Mouse (Mus musculus) heart, embryonic 14.5 days (tissue): ENCODE data around the gene Lrrc55. TPM values are rescaled to one million over a fixed set of nuclear protein-coding genes. Genes with fewer than 3 reads are reported as not detected.
"Not testable (repeated sequence)": the region's sequence is repeated elsewhere in the genome, so short reads cannot be mapped to it uniquely, and the experiment has no call there.

Experiments
- ATAC-seq: fragments of 200-750 bp; cut with Nextera tagmentation; 2 replicates; pipeline ENCODE4 v1.8.0; 2017; ENCODE audit warnings: low read depth, moderate TSS enrichment; ENCODE audit not compliant: insufficient number of reproducible peaks, insufficient read depth, low FRiP score
- H3K27ac ChIP-seq, 2 experiments: fragments of 200-500 bp in 1 of 2; fragments of 300-500 bp in 1 of 2; sonication (generic) in 1 of 2; replicated peaks in 1 of 2; 2 replicates each; pipeline ENCODE4 v1.5.1; 2012 to 2014; ENCODE audit warnings: low read depth in 2 of 2, low read length in 2 of 2, control low read depth in 1 of 2, mild to moderate bottlenecking in 1 of 2, mixed read lengths in 1 of 2; ENCODE audit not compliant: control insufficient read depth in 1 of 2, insufficient read depth in 1 of 2
- H3K27me3 ChIP-seq: fragments of 300-500 bp; sonication (generic); 2 replicates; pipeline ENCODE4 v1.6.1; 2014; ENCODE audit warnings: mild to moderate bottlenecking, low read length, control low read depth; ENCODE audit not compliant: control insufficient read depth, insufficient read depth
- H3K36me3 ChIP-seq: fragments of 300-500 bp; sonication (generic); 2 replicates; pipeline ENCODE4 v1.6.1; 2014; ENCODE audit warnings: mild to moderate bottlenecking, control low read depth, low read length, mixed read lengths; ENCODE audit not compliant: control insufficient read depth, insufficient read depth
- H3K4me1 ChIP-seq, 2 experiments: fragments of 200-500 bp in 1 of 2; fragments of 300-500 bp in 1 of 2; sonication (generic) in 1 of 2; 2 replicates each; pipeline ENCODE4 v1.6.1; 2012 to 2014; ENCODE audit warnings: low read length in 2 of 2, control low read depth in 1 of 2, mixed read lengths in 1 of 2; ENCODE audit not compliant: control insufficient read depth in 2 of 2, insufficient read depth in 2 of 2
- H3K4me2 ChIP-seq: fragments of 300-500 bp; sonication (generic); 2 replicates; pipeline ENCODE4 v1.6.1; 2014; ENCODE audit warnings: mild to moderate bottlenecking, low read length
- H3K4me3 ChIP-seq, 2 experiments: fragments of 200-500 bp in 1 of 2; fragments of 300-500 bp in 1 of 2; sonication (generic) in 1 of 2; 2 replicates each; pipeline ENCODE4 v1.5.1; 2012 to 2014; ENCODE audit warnings: low read length in 2 of 2, mild to moderate bottlenecking in 2 of 2, control low read depth in 1 of 2, low read depth in 1 of 2, moderate library complexity in 1 of 2; ENCODE audit not compliant: control insufficient read depth in 1 of 2, insufficient read depth in 1 of 2
- H3K9ac ChIP-seq: fragments of 300-500 bp; sonication (generic); 2 replicates; pipeline ENCODE4 v1.6.1; 2014; ENCODE audit warnings: mild to moderate bottlenecking, low read length
- H3K9me3 ChIP-seq: fragments of 300-500 bp; sonication (generic); 2 replicates; pipeline ENCODE4 v1.6.1; 2016; ENCODE audit warnings: low read length, control low read depth; ENCODE audit not compliant: control insufficient read depth
- WGBS: fragments of 180-500 bp; shearing (Covaris S2); extraction: QIAGEN DNeasy Blood & Tissue Kit; methylation state at CpG from one replicate; pipeline ENCODE4 v1.1.7; 2014; 5-methylcytosine and 5-hydroxymethylcytosine counted together
- polyA plus RNA-seq: library from polyadenylated mRNA; unstranded; fragments of >200 nt; fragmentation: Nextera tagmentation; extraction: Ambion mirVana; gene quantifications from 2 replicates; pipeline ENCODE4 v1.2.1, GENCODE M21; 2014

Lrrc55 gene
- polyA plus RNA-seq: 0.20 and 0.53 TPM in 2 replicates

DNA sequence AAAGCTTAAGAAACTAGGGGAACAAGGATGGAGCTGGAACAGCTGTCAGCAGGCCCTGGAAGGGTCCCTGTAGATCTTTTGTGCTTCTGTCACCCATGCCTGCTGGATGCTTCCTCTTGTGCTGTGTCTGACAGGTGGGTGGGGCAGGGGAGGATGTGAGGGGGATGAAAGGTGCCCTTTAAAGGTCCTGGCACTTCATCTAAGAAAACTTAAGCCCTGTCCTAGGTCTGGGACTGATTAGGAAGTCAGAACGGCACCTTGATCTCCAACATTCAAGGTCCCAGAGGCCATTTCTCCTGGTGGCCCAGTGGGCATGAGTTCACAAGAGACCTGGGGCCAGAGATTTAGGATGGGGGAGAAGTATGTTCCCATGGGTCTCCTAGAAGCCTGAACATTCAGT, at the start of gene Lrrc55:
Lrrc55 (minus strand) TSS at position 297 of the 400 bp plus-strand sequence.
- 73% methylated on average over 1 of the region's 1 CpGs for WGBS
- no peaks in the 10 kb centered on the region for H3K9me3 ChIP-seq
- no peak within 1 kb of the TSS for H3K9ac ChIP-seq
- H3K4me2 ChIP-seq: peak within 1 kb of the TSS; percentile 57
- peaks cover 6% of the 10 kb centered on the region; the same call in 1 of the 2 replicates for H3K27me3 ChIP-seq
- no peak within 1 kb of the TSS for H3K4me3 ChIP-seq
- no peak for ATAC-seq
- peaks cover 0 to 3% of the 10 kb centered on the region in 2 experiments; a peak in 1 of 4 replicates for H3K4me1 ChIP-seq
- H3K27ac ChIP-seq: no peak within 1 kb of the TSS
- no peaks in the 10 kb centered on the region for H3K36me3 ChIP-seq

DNA sequence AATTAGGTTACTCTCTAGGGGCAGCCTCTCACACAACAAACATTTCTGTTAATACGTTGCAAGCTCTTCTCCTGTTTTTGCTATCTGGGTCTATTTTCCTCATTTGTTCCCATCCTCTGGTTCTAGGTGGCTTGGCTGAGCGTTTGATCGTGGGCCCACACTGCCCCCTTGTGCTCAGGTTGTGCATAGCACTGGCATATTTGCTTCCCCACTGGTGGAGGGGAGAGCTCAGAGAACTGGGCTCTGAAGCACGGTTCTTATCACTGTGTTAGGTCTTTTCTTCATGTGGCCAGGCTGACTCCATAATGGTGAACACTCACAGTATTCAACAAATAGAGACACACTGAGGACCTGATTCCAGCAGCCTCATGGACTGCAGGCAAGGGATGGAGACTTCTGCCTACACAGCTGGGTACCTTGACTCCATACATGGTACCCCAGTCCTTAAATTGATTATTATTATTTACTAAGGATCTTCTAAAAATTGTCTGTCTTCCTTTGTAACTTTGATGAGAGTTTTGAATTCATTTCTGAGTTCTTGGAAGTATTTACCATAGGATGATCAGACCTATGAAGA, 49.6 kb upstream of the Lrrc55 start:
- peaks cover 0 to 3% of the 10 kb centered on the region in 2 experiments; a peak in 1 of 4 replicates for H3K4me1 ChIP-seq
- no peak overlapping the region for H3K27ac ChIP-seq
- peak; percentile 56; the same call in 1 of the 2 replicates for ATAC-seq
- no peaks in the 10 kb centered on the region for H3K27me3 ChIP-seq
- no peak overlapping the region for H3K4me3 ChIP-seq
- H3K36me3 ChIP-seq: no peaks in the 10 kb centered on the region
- WGBS: 1% methylated on average over 4 of the region's 4 CpGs
- H3K9me3 ChIP-seq: no peaks in the 10 kb centered on the region
- H3K4me2 ChIP-seq: no peak overlapping the region
- no peak overlapping the region for H3K9ac ChIP-seq

DNA sequence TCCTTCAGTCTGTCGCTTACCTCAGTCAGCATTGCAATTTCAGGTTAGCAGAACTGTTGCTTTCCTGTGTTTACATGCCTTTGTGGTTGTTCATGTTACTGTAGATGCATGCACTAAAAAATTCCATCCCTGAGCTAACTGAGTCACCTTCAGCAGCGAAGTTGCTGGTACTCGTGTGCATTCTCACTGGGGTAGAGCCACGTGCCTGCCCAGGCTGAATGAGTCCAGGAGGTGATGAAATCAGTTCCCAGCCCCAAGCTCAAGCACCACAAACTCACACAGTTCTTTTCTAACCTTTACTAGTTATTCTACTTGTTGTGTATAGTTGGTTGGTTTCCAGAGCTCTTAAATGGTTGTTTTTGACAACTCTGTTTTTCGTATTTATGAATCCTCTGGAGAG, 48.7 kb upstream of the Lrrc55 start:
- WGBS: 64% methylated on average over 5 of the region's 5 CpGs
- Histone ChIP-seq H3K36me3 (no peaks in the 10 kb centered on the region), H3K4me2 (no peak overlapping the region), H3K4me1 (peaks cover 0 to 3% of the 10 kb centered on the region in 2 experiments; a peak in 1 of 4 replicates), H3K9ac (no peak overlapping the region), H3K27ac (no peak overlapping the region), H3K9me3 (no peaks in the 10 kb centered on the region), H3K27me3 (no peaks in the 10 kb centered on the region), H3K4me3 (no peak overlapping the region)
- ATAC-seq: no peak

- Histone ChIP-seq H3K27ac (peak overlapping the region; percentile 62 to 64), H3K4me3 (no peak overlapping the region), H3K9me3 (no peaks in the 10 kb centered on the region), H3K9ac (no peak overlapping the region), H3K4me2 (no peak overlapping the region), H3K27me3 (no peaks in the 10 kb centered on the region), H3K4me1 (peaks cover 3 to 9% of the 10 kb centered on the region in 2 experiments), H3K36me3 (no peaks in the 10 kb centered on the region)
- WGBS: 22% methylated on average over 4 of the region's 4 CpGs
- ATAC-seq: peak; percentile 75; the same call in 1 of the 2 replicates
Observed at GRCm38 (mm10) chr2:85238068-85238667, 41.2 kb upstream of the Lrrc55 start.

- not testable (repeated sequence) for H3K4me2 ChIP-seq, H3K4me3 ChIP-seq, H3K9ac ChIP-seq, H3K27me3 ChIP-seq, H3K36me3 ChIP-seq, H3K4me1 ChIP-seq, H3K27ac ChIP-seq, H3K9me3 ChIP-seq, ATAC-seq
- 78% methylated on average over 2 of the region's 2 CpGs for WGBS
Observed at GRCm38 (mm10) chr2:85237231-85237630, 40.2 kb upstream of the Lrrc55 start.

DNA sequence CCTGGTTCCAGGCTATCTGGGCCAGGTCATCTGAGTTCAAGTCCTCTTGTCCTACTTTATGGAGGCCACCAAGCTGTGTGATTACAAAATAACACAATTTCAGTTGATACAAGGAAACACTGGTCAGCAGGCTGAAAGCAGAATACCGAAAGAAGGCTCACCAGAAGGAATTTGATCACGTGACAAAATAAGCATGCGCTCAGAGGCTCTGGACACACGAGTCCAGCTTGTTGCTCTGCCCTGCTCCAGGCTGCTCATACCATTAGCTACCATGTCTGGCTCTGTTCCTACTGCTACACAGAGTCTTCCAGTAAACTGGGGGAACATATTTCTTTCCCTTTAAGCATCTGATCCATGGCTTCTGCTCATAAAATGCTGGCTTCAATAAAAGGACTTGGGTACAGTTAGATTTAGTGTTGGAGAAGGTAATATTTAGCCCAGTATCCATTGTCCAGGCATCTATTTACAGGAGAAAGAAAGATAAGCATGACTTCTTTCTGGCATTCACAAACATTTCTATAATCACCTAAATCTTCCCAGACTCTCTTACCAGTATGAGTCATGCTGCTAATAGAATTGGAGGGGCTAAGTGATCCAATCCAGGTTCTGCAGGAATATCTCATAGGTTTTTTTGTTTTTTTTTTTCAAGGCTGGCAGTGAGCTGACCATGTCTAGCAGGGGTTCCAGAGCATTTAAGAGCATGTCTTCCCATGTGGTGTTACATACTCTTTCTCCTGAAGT, 33.9 kb upstream of the Lrrc55 start:
- WGBS: 53% methylated on average over 4 of the region's 4 CpGs
- ATAC-seq: no peak
- Histone ChIP-seq H3K27ac (no peak overlapping the region), H3K9me3 (no peaks in the 10 kb centered on the region), H3K4me1 (no peaks in the 10 kb centered on the region), H3K4me3 (no peak overlapping the region), H3K9ac (no peak overlapping the region), H3K27me3 (no peaks in the 10 kb centered on the region), H3K36me3 (no peaks in the 10 kb centered on the region), H3K4me2 (no peak overlapping the region)

GRCm38 (mm10) chr2:85229606-85230005, 32.6 kb upstream of the Lrrc55 start:
- WGBS: 41% methylated on average over 3 of the region's 3 CpGs
- no peak for ATAC-seq
- no peak overlapping the region for H3K9ac ChIP-seq
- no peak overlapping the region for H3K4me3 ChIP-seq
- H3K4me2 ChIP-seq: no peak overlapping the region
- no peaks in the 10 kb centered on the region for H3K36me3 ChIP-seq
- no peaks in the 10 kb centered on the region for H3K9me3 ChIP-seq
- H3K27me3 ChIP-seq: no peaks in the 10 kb centered on the region
- peaks cover 0 to 1% of the 10 kb centered on the region in 2 experiments; a peak in 1 of 4 replicates for H3K4me1 ChIP-seq
- H3K27ac ChIP-seq: no peak overlapping the region
